Mouse (Mus musculus) thymus, postnatal 25 days (tissue): ENCODE data around the gene Sema4d.

ENCODE experiments used
- DNase-seq: peaks from one replicate; pipeline ENCODE4 v3.0.0; 2022

Sema4d gene

GRCm38 (mm10) chr13:51723114-51723513, 70.4 kb downstream of the Sema4d start:
- no peak for DNase-seq

- no peak for DNase-seq
These were observed 73.0 kb downstream of the Sema4d start for GRCm38 (mm10) chr13:51720556-51720955.

GRCm38 (mm10) chr13:51719256-51719655, 74.3 kb downstream of the Sema4d start:
- DNase-seq: no peak

- no peak for DNase-seq
These were observed 76.9 kb downstream of the Sema4d start for GRCm38 (mm10) chr13:51716350-51717263.

- no peak for DNase-seq
These were observed 81.5 kb downstream of the Sema4d start for GRCm38 (mm10) chr13:51712022-51712421.

GRCm38 (mm10) chr13:51710738-51711137, 82.8 kb downstream of the Sema4d start:
- DNase-seq: no peak

GRCm38 (mm10) chr13:51705882-51706854, 87.4 kb downstream of the Sema4d start:
- DNase-seq: no peak

- no peak for DNase-seq
These were observed 89.7 kb downstream of the Sema4d start for GRCm38 (mm10) chr13:51703893-51704292.

GRCm38 (mm10) chr13:51698318-51698717, 95.2 kb downstream of the Sema4d start:
- DNase-seq: no peak

GRCm38 (mm10) chr13:51697897-51698296, 95.7 kb downstream of the Sema4d start:
- no peak for DNase-seq

- no peak for DNase-seq
These were observed 96.1 kb downstream of the Sema4d start for GRCm38 (mm10) chr13:51697455-51697854.

- no peak for DNase-seq
These were observed 97.1 kb downstream of the Sema4d start for GRCm38 (mm10) chr13:51696481-51696880.

GRCm38 (mm10) chr13:51688688-51689087, 104.9 kb downstream of the Sema4d start:
- no peak for DNase-seq

- no peak for DNase-seq
These were observed 106.6 kb downstream of the Sema4d start for GRCm38 (mm10) chr13:51686966-51687365.

- no peak for DNase-seq
These were observed 108.1 kb downstream of the Sema4d start for GRCm38 (mm10) chr13:51685290-51685966.

- no peak for DNase-seq
These were observed 111.9 kb downstream of the Sema4d start for GRCm38 (mm10) chr13:51681634-51682033.

GRCm38 (mm10) chr13:51681076-51681475, 112.5 kb downstream of the Sema4d start:
- no peak for DNase-seq

- DNase-seq: no peak
These were observed 114.2 kb downstream of the Sema4d start for GRCm38 (mm10) chr13:51679332-51679731.

- no peak for DNase-seq
These were observed 114.9 kb downstream of the Sema4d start for GRCm38 (mm10) chr13:51678687-51679086.

- DNase-seq: no peak
These were observed 115.8 kb downstream of the Sema4d start for GRCm38 (mm10) chr13:51677630-51678185.

- no peak for DNase-seq
These were observed 116.5 kb downstream of the Sema4d start for GRCm38 (mm10) chr13:51677041-51677440.

- DNase-seq: no peak
These were observed 116.9 kb downstream of the Sema4d start for GRCm38 (mm10) chr13:51676641-51677040.
